Mouse (Mus musculus): ENCODE results near the gene Chat.

- TF ChIP-seq USF1 (IDR thresholded peaks at IDR 0.05; ENCODE audit: low read depth) (no peak), TCF12 (IDR thresholded peaks at IDR 0.05; ENCODE audit: insufficient read depth, poor library complexity, severe bottlenecking) (no peak), TCF3 (IDR thresholded peaks at IDR 0.05; ENCODE audit: insufficient read length, low read depth) (no peak)
Observed at GRCm38 (mm10) chr14:32492521-32492920, 26.7 kb upstream of the Chat start.

Data from myocyte (in vitro differentiated cells).